Mouse (Mus musculus): ENCODE data around the gene Zeb2. TPM values are rescaled to one million over a fixed set of nuclear protein-coding genes. Genes with fewer than 3 reads are reported as not detected.

Gene Zeb2
- polyA plus RNA-seq, 1 experiment from 2014 or later, result 52.2 TPM

DNA sequence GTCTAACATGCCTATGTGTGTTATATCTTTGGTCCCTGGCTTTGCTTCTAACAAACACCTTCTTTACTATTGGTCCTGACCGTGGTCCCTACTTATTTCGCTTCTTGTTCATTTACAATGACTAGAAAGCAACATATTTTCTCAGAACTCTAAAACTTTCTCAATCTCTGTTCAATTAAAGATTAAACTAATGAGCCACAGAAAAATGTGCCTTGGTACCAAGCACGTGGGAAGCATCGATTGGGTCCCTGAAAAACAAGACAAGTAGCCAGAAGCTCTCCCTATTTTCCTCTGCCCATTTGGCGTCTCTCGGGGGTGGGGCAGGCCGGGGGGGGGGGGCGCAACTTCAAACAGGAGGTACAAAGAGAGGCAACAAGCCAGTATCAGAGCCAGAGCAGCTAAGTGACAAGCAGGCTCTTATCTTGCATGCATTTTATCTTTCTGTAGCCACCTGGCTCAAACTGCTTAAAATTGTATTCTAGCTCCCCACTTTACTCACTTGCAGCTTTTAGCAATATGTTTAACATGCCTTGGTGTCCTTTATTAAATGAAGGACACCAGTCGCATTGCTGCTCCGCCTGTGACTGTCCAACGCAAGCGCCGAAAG, 76.4 kb downstream of the Zeb2 start:
- H3K9me3 ChIP-seq (ENCODE audit: control insufficient read depth, low read length), result no peaks in the 10 kb centered on the region
- no peaks in the 10 kb centered on the region for H3K36me3 ChIP-seq (ENCODE audit: control insufficient read depth, insufficient read depth, low read length)
- H3K27me3 ChIP-seq (ENCODE audit: control insufficient read depth, insufficient read depth, low read length), result no peaks in the 10 kb centered on the region
- WGBS, result 65% methylated on average over 13 of the region's 13 CpGs
- H3K4me3 ChIP-seq (ENCODE audit: low read length), result no peak overlapping the region
- H3K27ac ChIP-seq (ENCODE audit: low read depth, low read length), result no peak overlapping the region
- peaks cover 26% of the 10 kb centered on the region for H3K4me1 ChIP-seq (ENCODE audit: control insufficient read depth, insufficient read depth, low read length)
- H3K4me2 ChIP-seq (replicated peaks; ENCODE audit: low read depth, low read length), result no peak overlapping the region
- no peak for ATAC-seq (ENCODE audit: low FRiP score, low TSS enrichment)
- no peak overlapping the region for H3K9ac ChIP-seq (ENCODE audit: low read depth, low read length)

DNA sequence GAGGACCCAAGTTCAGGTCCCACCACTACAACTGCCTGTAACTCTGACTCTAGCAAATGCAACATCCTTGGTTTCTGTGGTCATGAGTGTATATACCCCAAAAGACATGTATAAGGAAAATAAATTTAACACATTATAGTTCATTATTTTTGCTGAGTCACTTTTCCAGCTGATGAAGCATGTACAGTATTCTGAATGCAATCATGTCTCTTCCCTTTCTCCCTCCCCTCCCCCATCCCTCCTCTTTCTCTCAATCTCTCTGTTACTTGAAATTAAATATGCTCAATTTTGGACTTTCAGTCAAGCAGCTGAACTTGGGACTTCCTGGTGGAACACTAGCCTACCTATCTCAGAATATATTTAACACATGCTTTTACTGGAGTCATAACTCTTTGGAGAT, 77.7 kb downstream of the Zeb2 start:
- Histone ChIP-seq H3K9ac (ENCODE audit: low read depth, low read length) (no peak overlapping the region), H3K9me3 (ENCODE audit: control insufficient read depth, low read length) (no peaks in the 10 kb centered on the region), H3K36me3 (ENCODE audit: control insufficient read depth, insufficient read depth, low read length) (no peaks in the 10 kb centered on the region), H3K27me3 (ENCODE audit: control insufficient read depth, insufficient read depth, low read length) (no peaks in the 10 kb centered on the region), H3K4me2 (replicated peaks; ENCODE audit: low read depth, low read length) (no peak overlapping the region), H3K27ac (ENCODE audit: low read depth, low read length) (no peak overlapping the region), H3K4me1 (ENCODE audit: control insufficient read depth, insufficient read depth, low read length) (peaks cover 15% of the 10 kb centered on the region; the same call in 1 of the 2 replicates), H3K4me3 (ENCODE audit: low read length) (no peak overlapping the region)
- no peak for ATAC-seq (ENCODE audit: low FRiP score, low TSS enrichment)

DNA sequence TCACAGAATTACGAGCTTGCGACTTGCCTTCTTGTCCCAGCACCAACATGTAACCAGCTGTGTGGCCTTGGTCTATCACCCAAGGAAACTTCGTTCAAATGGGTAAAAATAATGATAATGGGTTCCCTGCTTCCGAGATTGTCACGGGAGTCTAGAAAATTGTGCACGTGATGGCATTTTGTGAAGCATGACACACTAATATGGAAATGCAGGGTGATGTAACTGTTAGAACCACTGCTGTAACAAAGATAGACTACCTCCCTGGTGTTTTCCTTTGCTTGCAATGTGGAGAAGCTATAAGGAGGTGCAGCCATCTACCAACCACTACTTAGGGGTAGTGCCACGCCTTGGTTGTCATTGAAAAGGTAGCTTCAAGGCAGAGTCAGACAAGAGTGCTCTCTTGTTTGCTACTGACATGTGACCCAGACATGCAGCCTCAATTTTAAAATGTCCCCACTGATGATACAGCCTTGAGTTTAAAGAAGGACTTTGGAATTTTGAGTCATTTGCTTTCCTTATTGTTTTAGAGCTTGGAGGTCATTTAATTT, 89.0 kb downstream of the Zeb2 start:
- Histone ChIP-seq H3K27ac (ENCODE audit: low read depth, low read length) (no peak overlapping the region), H3K9ac (ENCODE audit: low read depth, low read length) (no peak overlapping the region), H3K9me3 (ENCODE audit: control insufficient read depth, low read length) (no peaks in the 10 kb centered on the region), H3K4me1 (ENCODE audit: control insufficient read depth, insufficient read depth, low read length) (0 out of 2 replicates have a peak, but pooled peaks cover 9% of the 10 kb centered on the region), H3K36me3 (ENCODE audit: control insufficient read depth, insufficient read depth, low read length) (no peaks in the 10 kb centered on the region), H3K4me2 (replicated peaks; ENCODE audit: low read depth, low read length) (no peak overlapping the region), H3K27me3 (ENCODE audit: control insufficient read depth, insufficient read depth, low read length) (no peaks in the 10 kb centered on the region), H3K4me3 (ENCODE audit: low read length) (no peak overlapping the region)
- 89% methylated on average over 7 of the region's 7 CpGs for WGBS
- no peak for ATAC-seq (ENCODE audit: low FRiP score, low TSS enrichment)

DNA sequence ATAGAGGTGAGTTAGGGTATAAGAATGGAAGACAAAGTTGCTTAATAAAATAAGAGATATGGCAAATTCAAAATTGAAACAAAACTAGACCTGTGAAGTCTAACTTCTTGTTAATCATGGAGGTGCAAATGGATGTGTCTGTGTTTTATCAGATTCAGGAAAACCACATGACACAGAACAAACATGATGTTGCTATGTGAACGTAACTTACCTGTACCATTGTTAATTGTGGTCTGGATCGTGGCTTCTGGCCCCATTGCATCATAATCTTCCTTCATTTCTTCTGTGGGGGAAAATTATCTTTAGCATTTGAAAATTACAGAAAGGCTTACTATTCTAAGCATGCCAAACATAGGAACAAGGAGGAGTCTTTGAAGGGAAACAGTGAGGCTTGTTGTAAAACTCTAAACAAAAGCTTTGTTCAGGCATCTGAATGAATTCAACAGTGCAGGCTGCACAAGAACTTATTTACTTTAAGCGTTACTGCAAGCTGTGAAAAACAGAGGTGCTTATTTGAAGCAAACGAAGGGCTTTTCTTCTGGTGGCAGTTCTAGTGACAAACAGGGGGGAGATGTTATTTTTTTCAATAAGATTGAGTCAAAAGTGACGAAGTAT, 99.9 kb downstream of the Zeb2 start:
- no peaks in the 10 kb centered on the region for H3K27me3 ChIP-seq (ENCODE audit: control insufficient read depth, insufficient read depth, low read length)
- WGBS, result 86% methylated on average over 5 of the region's 5 CpGs
- peaks cover 26% of the 10 kb centered on the region for H3K36me3 ChIP-seq (ENCODE audit: control insufficient read depth, insufficient read depth, low read length)
- H3K4me3 ChIP-seq (ENCODE audit: low read length), result no peak overlapping the region
- H3K4me1 ChIP-seq (ENCODE audit: control insufficient read depth, insufficient read depth, low read length), result no peaks in the 10 kb centered on the region
- ATAC-seq (ENCODE audit: low FRiP score, low TSS enrichment), result no peak
- H3K4me2 ChIP-seq (replicated peaks; ENCODE audit: low read depth, low read length), result no peak overlapping the region
- H3K9ac ChIP-seq (ENCODE audit: low read depth, low read length), result no peak overlapping the region
- no peak overlapping the region for H3K27ac ChIP-seq (ENCODE audit: low read depth, low read length)
- no peaks in the 10 kb centered on the region for H3K9me3 ChIP-seq (ENCODE audit: control insufficient read depth, low read length)

DNA sequence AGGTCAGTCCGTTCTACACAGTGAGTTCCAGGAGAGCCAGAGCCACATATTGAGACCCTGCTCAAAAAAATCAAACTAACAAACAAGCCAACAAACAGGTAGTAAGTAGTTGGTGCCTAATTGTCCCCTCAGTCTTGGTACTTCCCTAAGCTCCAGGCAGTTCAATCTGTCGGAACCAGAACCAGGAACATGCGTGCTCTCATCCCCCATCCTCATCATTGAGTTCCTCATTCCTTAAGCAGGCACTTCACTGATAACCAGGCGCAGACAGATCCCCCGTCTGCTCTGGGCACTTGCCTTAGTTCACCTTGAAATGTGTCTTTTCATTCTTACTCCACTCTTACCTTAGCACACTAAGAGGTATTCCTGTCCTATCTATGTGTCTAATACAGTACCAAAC, 103.9 kb downstream of the Zeb2 start:
- Histone ChIP-seq H3K27ac (ENCODE audit: low read depth, low read length) (no peak overlapping the region), H3K36me3 (ENCODE audit: control insufficient read depth, insufficient read depth, low read length) (peaks cover 18% of the 10 kb centered on the region; the same call in 1 of the 2 replicates), H3K9me3 (ENCODE audit: control insufficient read depth, low read length) (no peaks in the 10 kb centered on the region), H3K9ac (ENCODE audit: low read depth, low read length) (no peak overlapping the region), H3K4me2 (replicated peaks; ENCODE audit: low read depth, low read length) (no peak overlapping the region), H3K4me1 (ENCODE audit: control insufficient read depth, insufficient read depth, low read length) (no peaks in the 10 kb centered on the region), H3K27me3 (ENCODE audit: control insufficient read depth, insufficient read depth, low read length) (no peaks in the 10 kb centered on the region), H3K4me3 (ENCODE audit: low read length) (no peak overlapping the region)
- no peak for ATAC-seq (ENCODE audit: low FRiP score, low TSS enrichment)
- WGBS, result 89% methylated on average over 5 of the region's 5 CpGs

DNA sequence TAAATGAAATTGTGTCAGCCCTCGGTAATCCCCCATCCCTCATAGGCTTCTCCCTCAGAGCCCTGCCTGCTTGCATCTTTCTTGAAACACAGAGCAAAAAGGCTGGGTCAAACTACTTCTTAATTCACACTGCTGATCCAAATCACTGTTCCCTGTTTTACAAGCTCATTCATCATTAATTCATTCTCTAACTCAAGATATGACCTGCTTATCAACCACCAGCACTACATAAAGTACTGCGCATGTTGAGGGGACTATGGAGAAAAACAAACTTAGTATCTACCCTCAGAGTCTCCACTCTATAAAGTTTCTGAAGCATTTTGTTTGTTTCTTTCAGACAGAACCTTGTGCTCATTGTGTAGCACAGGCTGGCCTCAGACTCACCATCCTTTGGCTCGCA, 104.5 kb downstream of the Zeb2 start:
- Histone ChIP-seq H3K4me1 (ENCODE audit: control insufficient read depth, insufficient read depth, low read length) (no peaks in the 10 kb centered on the region), H3K27ac (ENCODE audit: low read depth, low read length) (no peak overlapping the region), H3K4me3 (ENCODE audit: low read length) (no peak overlapping the region)

DNA sequence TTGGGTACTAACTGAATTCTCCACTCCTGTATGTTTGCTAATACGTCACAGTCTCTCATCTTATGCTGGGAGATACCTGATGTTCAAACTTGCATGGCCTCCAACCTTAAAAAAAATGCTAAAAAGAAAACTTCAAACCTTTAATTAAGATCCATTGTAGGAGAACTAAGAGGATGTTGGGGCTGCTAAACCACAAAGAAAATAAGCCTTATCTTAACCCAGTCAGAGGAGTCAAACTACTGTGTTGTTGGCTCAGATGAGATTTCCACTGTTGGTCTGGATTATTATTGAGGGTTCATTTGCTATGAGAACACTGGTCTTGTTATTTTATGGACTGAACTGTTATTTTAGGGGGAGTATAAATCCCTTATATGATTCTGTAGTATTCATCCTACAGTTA, 106.5 kb downstream of the Zeb2 start:
- ATAC-seq (ENCODE audit: low FRiP score, low TSS enrichment), result no peak
- no peak overlapping the region for H3K27ac ChIP-seq (ENCODE audit: low read depth, low read length)
- no peak overlapping the region for H3K4me2 ChIP-seq (replicated peaks; ENCODE audit: low read depth, low read length)
- no peaks in the 10 kb centered on the region for H3K4me1 ChIP-seq (ENCODE audit: control insufficient read depth, insufficient read depth, low read length)
- 90% methylated on average over 1 of the region's 1 CpGs for WGBS
- H3K9ac ChIP-seq (ENCODE audit: low read depth, low read length), result no peak overlapping the region
- H3K4me3 ChIP-seq (ENCODE audit: low read length), result no peak overlapping the region
- H3K36me3 ChIP-seq (ENCODE audit: control insufficient read depth, insufficient read depth, low read length), result peaks cover 11% of the 10 kb centered on the region; the same call in 1 of the 2 replicates
- no peaks in the 10 kb centered on the region for H3K9me3 ChIP-seq (ENCODE audit: control insufficient read depth, low read length)
- H3K27me3 ChIP-seq (ENCODE audit: control insufficient read depth, insufficient read depth, low read length), result no peaks in the 10 kb centered on the region

More for the DNA sequence above, 104.5 kb downstream of the Zeb2 start:
- no peak overlapping the region for H3K4me2 ChIP-seq (replicated peaks; ENCODE audit: low read depth, low read length)
- H3K9ac ChIP-seq (ENCODE audit: low read depth, low read length), result no peak overlapping the region
- ATAC-seq (ENCODE audit: low FRiP score, low TSS enrichment), result no peak
- H3K27me3 ChIP-seq (ENCODE audit: control insufficient read depth, insufficient read depth, low read length), result no peaks in the 10 kb centered on the region
- H3K9me3 ChIP-seq (ENCODE audit: control insufficient read depth, low read length), result no peaks in the 10 kb centered on the region
- 91% methylated on average over 3 of the region's 3 CpGs for WGBS
- H3K36me3 ChIP-seq (ENCODE audit: control insufficient read depth, insufficient read depth, low read length), result peaks cover 18% of the 10 kb centered on the region; the same call in 1 of the 2 replicates

DNA sequence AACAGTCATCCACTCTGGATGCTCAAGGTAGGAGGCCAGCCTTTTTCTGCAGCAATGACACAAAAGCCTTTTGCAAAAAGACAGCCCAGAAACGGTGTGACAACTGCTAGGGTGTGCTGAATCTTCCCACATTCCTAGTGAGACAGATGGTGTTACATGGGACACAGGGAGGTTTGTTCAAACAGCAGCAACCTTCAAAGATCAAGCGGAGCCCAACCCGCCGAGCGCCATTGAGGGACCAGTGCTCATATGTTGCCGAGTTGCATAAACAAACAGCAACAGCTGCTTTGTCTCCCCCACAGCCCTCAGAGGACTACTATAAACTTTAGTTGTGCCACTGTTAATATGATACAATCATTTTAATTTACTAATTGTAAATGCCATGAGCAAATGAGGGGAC, 117.3 kb downstream of the Zeb2 start:
- no peak overlapping the region for H3K27ac ChIP-seq (ENCODE audit: low read depth, low read length)
- no peak overlapping the region for H3K4me3 ChIP-seq (ENCODE audit: low read length)
- H3K4me2 ChIP-seq (replicated peaks; ENCODE audit: low read depth, low read length), result no peak overlapping the region
- H3K36me3 ChIP-seq (ENCODE audit: control insufficient read depth, insufficient read depth, low read length), result peaks cover 35% of the 10 kb centered on the region
- H3K9ac ChIP-seq (ENCODE audit: low read depth, low read length), result no peak overlapping the region
- no peaks in the 10 kb centered on the region; the same call in 1 of the 2 replicates for H3K4me1 ChIP-seq (ENCODE audit: control insufficient read depth, insufficient read depth, low read length)
- no peak for ATAC-seq (ENCODE audit: low FRiP score, low TSS enrichment)
- 26% methylated on average over 6 of the region's 6 CpGs for WGBS
- no peaks in the 10 kb centered on the region for H3K27me3 ChIP-seq (ENCODE audit: control insufficient read depth, insufficient read depth, low read length)
- H3K9me3 ChIP-seq (ENCODE audit: control insufficient read depth, low read length), result no peaks in the 10 kb centered on the region

DNA sequence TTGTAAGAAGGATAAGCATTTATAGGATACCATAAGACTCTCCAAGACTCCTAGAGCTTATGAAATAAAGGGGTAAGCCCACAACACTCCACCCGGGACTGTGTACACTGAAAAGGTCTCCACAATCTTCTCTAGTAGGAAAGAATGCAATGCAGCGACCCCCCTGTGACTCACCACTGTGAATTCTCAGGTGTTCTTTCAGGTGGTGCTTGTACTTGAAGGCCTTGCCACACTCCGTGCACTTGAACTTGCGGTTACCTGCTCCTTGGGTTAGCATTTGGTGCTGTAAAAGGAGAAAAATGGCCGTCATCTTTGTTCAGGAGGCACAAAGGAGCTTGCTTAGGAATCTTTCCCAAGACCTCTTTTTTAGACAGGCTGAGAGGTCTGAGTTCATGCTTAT, 118.5 kb downstream of the Zeb2 start:
- Histone ChIP-seq H3K9me3 (ENCODE audit: control insufficient read depth, low read length) (no peaks in the 10 kb centered on the region), H3K4me2 (replicated peaks; ENCODE audit: low read depth, low read length) (no peak overlapping the region), H3K4me3 (ENCODE audit: low read length) (no peak overlapping the region), H3K36me3 (ENCODE audit: control insufficient read depth, insufficient read depth, low read length) (peaks cover 40% of the 10 kb centered on the region), H3K27me3 (ENCODE audit: control insufficient read depth, insufficient read depth, low read length) (no peaks in the 10 kb centered on the region), H3K4me1 (ENCODE audit: control insufficient read depth, insufficient read depth, low read length) (no peaks in the 10 kb centered on the region; the same call in 1 of the 2 replicates), H3K27ac (ENCODE audit: low read depth, low read length) (no peak overlapping the region), H3K9ac (ENCODE audit: low read depth, low read length) (no peak overlapping the region)
- ATAC-seq (ENCODE audit: low FRiP score, low TSS enrichment), result no peak
- WGBS, result 95% methylated on average over 5 of the region's 5 CpGs

Measured in kidney, embryonic 14.5 days (tissue).